Mouse (Mus musculus) heart, postnatal 36 days (tissue): ENCODE data around the gene Bcl2. TPM values are rescaled to one million over a fixed set of nuclear protein-coding genes. Genes with fewer than 3 reads are reported as not detected.

Experiments used
- DNase-seq, 2 experiments: peaks; one replicate each; pipeline ENCODE4 v3.0.0; 2021 to 2022
- intact Hi-C: fragments of 180-260 bp; cut with DNase I; formaldehyde crosslinking; loops from one replicate; pipeline ENCODE4 v1.15.1; 2025
- total RNA-seq, 2 experiments: library from RNA; stranded (reverse); gene quantifications; 2 replicates each; pipeline ENCODE4 v1.2.3; 2021

Gene Bcl2
- total RNA-seq, 2 experiments from 2014 or later = 3.7 to 5.1 TPM

DNA sequence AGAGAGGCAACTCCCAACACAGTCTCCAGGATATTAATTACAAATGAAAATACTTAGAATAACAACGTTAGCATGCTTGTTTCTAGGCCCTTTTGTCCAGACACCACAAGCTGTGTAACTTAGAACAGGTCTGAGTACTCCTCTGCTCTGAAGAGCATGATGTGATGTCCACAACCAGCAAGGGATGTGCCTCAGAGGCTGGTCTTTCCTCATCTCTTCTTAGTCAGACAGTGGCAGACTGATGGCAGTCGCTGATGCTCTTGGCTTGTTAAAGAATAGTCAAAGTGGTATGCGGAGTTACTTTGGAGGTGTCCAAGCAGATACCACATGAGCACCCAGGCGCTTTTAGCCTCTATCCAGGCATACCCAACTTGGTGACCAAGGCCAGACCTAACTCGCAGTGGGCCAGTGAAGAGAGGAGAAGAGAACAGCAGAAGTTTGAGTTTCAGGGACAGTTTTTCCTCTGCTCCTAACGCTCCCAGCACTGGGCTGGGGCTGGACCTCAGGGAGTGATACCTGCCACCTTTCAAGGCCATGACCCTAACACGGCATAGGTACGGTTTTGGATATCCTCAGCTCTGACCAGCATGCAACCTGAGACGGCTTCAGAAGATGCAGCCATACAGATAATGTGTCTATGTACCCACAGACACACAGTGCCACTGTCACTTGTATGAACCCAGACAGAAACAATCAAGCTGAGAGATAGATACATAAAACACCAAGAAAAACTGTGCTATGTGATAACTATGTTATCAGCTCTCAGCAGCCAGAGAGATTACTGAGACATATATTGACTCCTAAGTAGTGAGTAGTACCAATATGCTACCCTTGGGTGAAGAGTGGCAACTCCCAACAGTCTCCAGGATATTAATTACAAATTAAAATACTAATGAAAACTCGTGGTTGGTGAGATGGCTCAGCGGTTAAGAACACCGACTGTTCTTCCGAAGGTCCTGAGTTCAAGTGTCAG, 1.3 kb upstream of the Bcl2 start:
- intact Hi-C loops = loop anchor here (2.0 kb wide), 1 partner anchor 43 kb away; the partner anchor contains the start of gene Kdsr
- DNase-seq = no peak

DNA sequence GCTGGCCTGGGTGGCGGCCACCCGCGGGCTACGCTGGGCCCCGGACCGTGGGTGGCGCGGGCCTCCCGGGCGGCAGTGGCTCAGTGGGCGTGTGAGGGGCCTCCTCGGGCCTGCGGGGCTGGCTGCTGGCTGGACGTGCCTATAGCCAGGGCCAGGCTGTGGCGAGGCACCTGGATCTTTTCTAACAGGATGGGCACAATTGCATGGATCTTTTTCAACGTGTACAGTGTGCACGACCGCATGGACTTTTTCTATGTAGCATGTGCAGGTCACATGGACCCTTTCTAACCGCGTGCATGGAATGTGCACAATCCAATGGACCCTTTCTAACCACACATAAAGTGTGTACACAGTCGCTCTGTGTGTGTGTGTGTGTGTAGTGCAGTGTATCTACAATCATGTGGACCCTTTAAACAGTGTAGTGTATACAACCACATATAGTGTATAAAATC, 482 bp upstream of the Bcl2 start:
- DNase-seq = no peak
- intact Hi-C loops = loop anchor here (5.0 kb wide), 1 partner anchor 47 kb away; no protein-coding TSS in a partner anchor

DNA sequence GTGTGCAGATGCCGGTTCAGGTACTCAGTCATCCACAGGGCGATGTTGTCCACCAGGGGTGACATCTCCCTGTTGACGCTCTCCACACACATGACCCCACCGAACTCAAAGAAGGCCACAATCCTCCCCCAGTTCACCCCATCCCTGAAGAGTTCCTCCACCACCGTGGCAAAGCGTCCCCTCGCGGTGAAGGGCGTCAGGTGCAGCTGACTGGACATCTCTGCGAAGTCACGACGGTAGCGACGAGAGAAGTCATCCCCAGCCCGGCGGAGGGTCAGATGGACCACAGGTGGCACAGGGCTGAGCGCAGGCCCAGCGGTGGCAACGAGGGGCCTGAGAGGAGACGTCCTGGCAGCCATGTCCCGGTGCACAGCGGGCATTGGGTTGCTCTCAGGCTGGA, 1.7 kb downstream of the Bcl2 start:
- peak; percentile 61 to 68 for DNase-seq

DNA sequence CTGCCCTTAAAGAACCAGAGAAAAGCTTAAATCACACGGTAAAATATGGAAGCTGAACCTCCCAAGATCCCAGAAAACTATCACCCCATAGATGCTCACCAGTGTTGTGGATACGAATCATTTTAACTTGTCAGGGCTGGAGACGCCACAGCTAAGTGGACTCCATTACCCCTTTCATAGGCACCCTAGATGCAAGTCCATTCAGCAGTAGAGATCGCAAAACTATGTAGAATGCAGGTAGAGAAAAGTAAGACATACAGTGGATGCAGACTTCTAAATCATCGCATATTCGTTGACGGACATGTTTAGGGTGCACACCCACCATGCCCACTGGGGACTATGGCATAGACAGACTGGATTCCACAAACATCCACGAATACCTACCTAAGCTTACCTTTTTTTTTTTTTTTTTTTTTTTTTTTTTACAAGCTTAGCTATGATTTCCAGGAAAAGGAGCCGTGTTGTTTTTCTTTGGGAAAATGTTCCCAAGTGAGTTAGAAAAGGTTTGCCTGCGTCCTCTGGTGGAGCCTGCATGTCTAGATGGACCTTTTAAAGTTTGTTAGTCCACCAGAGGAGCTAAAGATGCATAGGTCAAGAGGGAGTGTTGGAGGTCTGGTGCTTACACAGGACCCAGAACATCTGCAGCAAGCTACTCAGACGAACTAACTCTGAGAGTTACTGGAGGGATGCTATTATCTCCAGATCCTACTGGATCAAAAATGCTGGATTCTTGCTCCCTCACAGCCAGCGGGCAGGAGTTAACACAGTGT, 2.5 kb downstream of the Bcl2 start:
- intact Hi-C loops = loop anchor here (2.0 to 5.0 kb wide), 2 partner anchors 44 to 83 kb away; no protein-coding TSS in a partner anchor
- no peak for DNase-seq

More for the DNA sequence above, 1.7 kb downstream of the Bcl2 start:
- intact Hi-C loops = loop anchor here (2.0 to 5.0 kb wide), 2 partner anchors 45 to 84 kb away; no protein-coding TSS in a partner anchor

DNA sequence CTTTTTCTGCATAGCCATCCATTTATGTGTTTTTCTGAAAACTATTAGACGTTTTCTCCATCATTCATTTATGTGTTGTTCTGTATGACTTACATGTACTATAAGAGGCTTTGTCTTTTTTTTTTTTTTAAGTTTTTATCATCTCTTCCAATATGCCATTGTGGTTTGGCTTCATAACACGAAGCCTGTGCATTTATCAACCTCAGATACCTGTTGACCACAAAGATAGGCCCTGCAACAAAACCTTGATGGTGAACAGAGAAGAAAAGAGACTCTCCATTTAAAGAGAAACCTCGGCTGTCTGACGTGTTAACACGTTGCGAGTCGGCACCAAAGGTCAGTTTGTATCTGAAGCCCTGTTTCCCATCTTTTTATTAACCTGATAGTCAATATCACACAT, 3.9 kb downstream of the Bcl2 start:
- DNase-seq = no peak
- intact Hi-C loops = loop anchor here (5.0 kb wide), 1 partner anchor 43 kb away; no protein-coding TSS in a partner anchor

DNA sequence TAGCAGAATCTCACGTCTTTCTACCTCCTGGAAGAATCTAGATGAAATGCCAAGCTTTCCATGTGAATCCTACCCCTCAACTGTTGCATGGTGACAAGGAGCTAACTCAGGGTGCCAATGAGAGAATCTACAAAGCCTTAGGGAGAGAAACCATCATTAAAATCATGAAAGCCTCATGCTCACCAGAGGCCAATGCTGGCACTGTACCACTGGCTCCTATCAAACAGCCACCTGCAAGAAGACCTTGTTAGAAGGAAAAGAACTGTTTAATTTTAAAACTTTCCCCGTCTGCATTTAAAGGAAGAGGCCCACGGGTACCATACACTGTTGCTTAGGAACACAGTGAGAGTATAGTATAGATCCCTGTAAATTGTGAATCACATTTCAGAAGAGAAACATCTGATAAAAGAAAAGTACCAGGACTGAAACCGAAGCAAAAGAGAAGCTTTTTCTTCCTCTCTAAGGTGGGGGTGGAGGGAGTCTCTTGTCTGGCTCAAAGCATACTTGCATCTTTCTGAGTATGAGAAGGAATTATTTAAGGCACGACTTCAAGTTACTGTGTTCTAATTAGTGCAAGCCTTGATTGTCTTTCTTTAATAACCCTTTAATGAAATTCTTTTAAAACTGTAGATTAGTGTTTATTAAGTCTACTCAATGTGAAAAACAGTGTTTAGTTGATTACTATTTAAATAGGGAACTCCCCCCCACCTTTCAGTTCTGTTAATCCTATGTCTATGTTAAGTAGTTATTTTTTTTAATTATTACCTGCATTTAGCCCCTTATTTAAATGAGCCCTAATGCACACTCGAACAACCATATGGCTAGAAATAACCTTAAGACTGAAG, 6.8 kb downstream of the Bcl2 start:
- DNase-seq = no peak
- intact Hi-C loops = no loop called here

DNA sequence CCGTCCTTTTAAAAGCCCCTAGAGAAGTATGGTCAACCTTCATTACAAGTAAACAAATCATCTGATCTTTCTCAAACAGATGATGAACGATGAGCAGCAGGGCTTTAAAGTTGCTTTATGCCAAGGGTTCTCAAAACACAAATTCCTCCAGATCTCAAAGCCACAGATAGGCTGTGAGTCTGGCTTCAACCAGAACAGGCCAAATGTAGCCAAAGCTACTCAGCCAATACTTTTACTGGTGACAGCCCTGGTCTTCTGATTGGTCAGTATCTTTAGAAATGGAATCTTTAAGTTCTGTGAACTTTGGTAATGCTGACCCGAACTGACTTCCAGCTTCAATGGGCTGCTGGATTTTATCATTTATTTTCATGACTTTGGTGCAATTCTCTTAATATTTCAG, 10.9 kb downstream of the Bcl2 start:
- intact Hi-C loops = no loop called here
- no peak for DNase-seq

DNA sequence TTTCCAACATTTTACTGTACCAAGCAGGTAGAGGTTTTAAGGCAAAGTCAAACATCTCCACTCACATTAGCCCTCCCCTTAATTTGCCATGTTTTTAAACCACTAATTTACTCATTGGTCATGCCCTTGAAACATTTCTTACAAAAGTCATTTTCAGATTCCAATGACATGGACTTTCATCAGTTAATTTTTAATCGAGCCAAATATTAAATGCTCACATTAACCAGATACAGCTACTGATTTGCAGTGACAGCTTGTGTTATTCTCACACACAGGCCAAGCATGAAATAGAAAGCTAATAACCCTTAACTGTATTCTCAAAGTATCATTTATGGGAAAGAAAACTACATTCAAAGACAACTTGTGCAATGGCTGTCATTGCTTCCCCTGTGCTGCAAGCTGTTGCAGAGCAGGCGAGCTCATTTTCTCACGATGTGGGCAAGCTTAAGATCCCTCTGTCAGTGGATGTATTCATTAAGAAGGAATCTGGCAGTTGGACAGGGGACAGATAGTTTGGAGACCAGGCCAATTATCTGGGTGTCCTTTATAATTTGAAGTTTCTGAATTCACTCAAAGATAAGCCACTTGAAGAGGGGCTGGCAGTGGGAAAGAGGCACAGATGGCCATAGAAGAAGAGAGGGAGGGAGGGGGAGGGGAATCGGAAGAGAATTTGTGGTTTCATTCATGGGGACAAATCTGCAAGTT, 11.5 kb downstream of the Bcl2 start:
- DNase-seq = no peak
- intact Hi-C loops = no loop called here

DNA sequence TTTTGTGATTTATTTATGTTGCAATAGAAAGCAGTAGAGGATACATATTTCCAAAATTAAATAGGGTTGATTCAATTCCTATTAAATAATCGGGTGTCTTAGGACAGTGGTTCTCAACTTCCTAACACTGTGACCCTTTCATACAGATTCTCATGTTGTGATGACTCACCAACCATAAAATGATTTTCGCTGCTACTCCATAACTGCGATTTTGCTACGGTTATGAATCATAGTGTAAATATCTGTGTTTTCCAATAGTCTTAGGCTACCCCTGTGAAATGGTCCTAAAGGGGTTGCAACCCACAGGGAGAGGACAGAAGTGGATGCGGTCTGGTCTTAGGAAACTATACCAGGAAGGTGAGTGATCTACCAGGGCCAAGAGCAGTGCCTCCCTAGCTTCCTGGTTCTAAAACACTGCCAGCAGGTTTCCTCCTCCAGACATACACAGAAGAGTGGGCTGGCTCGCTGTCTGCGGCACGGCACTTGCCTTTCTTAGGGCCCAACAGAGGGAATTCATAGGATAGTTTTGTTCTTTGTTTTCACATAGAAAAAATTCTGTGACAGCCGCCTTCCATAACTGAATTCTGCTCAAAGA, 13.5 kb downstream of the Bcl2 start:
- intact Hi-C loops = no loop called here
- DNase-seq = no peak

DNA sequence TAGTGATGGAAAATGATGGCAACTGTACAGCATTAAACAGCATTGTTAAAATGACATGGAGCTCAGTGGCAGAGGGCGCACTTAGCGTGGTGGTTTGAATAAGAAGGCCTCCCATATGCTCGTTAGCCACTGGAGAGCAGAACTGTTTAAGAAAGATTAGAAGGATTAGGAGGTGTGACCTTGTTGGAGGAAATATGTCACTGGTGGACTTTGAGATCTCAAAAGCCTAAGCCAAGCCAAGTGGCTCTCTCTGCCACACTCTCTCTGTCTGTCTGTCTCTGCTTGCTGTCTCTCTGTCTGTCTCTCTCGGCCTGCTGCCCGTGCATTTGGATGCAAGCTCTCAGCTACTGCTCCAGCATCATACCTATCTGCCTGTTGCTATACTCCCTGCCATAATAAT, 17.6 kb downstream of the Bcl2 start:
- DNase-seq = no peak
- intact Hi-C loops = no loop called here

DNA sequence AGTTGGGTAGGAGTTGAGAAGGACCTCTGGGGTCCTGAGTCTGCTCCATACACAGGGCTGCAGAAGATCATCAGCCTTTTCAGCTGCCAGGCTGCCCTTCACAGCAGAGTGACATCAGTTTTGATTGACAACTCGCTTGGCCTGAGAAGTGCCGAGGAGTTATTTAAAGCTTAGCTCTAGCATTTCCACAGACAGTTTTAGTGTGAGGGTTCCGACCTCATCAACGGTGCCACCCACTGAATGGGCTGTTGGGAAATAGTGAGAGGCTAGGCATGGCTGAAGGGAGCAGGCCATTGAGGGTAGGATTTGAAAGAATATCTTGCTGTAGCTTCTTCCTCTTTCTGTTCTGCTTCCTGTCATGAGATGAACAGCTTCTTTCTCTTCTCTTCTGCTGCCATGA, 18.4 kb downstream of the Bcl2 start:
- intact Hi-C loops = no loop called here
- peak in 1 of 2 experiments; percentile 12 for DNase-seq

DNA sequence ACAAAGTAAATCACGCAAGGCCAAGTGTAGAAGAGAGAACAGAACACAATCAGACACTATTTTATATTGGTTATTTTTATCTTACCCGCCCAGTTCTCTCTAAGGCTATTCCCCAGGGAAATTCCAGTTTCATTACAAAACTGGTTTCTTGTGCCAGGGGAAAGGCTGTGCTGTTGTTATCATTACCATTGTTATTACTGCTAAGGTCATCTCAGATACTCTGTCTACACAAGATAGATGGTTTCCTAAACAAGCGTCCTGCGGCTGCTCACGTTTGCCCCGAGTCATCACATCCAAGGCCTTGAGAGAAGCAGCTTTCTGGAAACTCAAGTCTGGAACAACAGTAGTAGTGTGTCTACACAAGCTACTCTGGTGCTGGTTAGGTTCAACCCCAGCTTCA, 19.8 kb downstream of the Bcl2 start:
- intact Hi-C loops = no loop called here
- no peak for DNase-seq

DNA sequence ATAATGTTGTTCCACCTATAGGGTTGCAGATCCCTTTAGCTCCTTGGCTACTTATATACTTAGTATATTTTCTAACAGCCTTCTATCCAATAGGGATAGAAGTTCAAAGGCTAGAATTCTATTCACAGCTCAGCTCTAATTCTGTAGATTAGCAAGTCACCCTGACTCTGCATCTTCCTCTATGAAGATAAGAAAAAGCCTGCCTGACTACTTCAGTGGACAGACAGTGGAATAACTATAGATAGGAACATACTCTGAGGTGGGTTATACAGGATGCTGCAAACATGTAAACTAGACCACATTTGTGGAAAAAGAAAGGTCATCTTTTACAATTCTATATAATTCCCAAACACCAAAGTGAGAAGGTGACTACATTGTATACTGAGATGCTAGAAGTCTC, 21.5 kb downstream of the Bcl2 start:
- intact Hi-C loops = no loop called here
- DNase-seq = no peak

DNA sequence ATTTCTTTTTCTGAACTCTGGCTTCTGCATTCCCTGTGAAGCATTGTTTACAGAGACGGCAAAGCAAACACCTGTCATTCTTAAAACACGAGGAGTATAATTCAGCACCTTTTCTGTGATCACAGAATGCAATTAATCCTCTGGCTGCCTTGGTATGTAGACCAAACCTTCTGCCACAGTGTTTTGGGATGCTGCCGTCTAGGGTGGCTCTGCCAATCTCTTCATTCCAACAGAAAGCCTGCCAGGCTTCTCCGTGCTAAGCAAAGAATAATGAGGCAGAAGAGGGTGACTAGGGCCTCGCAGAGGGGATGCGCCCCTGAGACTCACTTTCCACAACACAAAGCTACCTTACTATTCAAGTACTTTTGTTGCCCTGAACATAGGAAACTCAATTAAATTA, 23.2 kb downstream of the Bcl2 start:
- intact Hi-C loops = no loop called here
- no peak for DNase-seq

DNA sequence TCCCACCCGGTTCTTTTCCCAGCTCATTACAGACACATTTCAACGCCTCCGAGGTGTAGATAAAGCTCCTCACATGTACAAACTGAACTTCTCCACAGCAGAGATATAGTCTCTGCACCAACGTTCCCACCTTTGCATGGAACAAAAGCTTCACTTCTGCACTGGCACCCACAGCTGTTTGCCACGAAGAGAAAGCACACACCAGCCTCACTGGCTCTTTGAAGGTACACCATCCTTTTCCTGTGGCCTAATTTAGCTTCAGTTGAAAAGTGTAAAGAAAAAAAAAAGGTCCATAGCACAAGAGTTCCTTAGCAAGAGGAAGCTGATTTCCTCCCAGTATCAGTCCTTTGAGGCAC, 25.9 kb downstream of the Bcl2 start:
- intact Hi-C loops = no loop called here

DNA sequence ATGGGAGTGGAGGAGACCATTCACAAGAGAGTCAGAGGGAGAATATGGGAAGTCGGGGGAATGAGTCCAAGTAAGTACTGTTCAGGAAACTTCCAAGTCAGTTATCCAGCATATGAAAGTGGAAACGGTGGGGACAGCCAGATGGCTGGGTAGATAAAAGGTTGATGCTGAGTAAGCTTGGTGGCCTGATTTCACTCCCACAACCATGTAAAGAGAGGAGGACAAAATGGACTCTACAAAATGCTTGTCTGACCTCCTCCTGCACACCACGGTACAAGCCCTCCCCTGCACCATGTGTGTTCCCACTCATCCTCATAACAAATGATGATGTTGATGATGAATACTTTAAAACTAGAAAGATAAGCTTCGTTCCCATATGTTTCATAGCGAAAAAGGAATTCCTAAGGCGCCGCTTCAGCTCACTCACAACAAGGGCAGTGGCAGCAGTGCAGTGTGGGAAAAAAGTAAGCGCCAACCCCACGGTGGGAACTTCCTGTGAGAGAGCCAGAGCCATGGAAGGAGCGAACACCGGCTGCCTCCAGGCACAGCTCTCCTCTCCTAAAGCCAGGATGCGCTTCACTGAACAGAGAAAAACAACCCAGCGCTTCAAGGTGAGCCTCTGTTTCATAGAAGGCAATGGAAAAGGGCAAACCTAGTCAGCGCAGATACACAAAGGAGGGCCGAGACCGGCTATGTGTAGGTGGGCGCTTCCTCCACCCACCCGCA, 26.5 kb downstream of the Bcl2 start:
- DNase-seq = peak in 1 of 2 experiments; percentile 15

More for the DNA sequence above, 25.9 kb downstream of the Bcl2 start:
- no peak for DNase-seq

DNA sequence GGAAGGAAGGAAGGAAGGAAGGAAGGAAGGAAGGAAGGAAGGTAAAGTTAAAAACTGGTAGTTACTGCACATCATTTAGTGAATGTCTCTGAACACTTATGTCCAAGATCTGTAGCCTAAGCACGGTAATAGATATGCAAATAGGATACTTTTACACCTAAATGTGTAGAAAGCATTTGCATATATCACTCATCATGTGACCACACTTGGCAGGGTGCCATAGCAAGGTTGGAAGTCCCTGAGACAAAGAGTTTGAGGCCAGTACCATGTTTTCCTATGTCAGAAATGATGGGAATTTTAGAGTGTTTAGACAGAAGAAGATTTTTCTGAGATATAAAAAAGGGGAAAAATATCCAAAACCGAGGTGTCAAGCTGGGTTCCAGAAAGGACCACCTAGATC, 28.4 kb downstream of the Bcl2 start:
- DNase-seq = no peak
- intact Hi-C loops = no loop called here

More for the DNA sequence above, 26.5 kb downstream of the Bcl2 start:
- intact Hi-C loops = no loop called here

DNA sequence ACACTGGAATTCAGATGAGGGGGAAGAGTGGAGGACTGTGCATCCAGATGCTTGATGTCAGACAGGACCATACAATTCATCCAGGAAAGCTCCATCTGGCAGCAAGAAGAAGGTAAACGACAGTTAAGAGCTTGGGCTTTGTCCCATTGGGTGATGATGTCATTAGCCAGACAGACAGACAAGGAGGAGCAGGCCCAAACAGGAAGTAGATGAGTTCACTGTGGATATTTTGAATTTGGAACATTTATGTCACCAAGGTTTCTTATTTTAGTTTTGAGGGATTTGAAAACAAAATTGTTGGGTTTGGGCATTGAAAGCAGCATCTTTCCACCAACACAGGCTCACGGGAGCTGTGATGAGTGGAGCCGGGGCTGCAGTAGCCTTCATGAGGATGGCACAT, 29.5 kb downstream of the Bcl2 start:
- intact Hi-C loops = no loop called here
- DNase-seq = no peak

DNA sequence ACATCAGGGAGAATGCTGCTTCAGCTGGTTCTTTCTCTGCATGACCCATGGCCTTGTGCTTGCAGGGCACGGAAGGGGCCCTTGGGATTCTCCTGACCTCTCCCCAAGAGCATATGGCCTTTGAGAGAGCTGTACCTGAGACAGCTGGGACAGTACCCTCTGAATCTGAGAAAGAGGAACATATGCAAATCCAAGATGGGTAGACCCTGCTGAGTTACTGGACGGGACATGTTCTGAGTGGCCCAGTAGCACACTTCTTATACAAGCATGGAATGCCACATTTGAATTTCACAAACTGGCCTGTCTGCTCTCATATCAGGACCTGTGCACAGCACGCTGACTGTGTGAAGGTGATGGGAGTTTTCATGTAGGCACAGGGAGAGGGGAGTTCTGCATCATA, 31.2 kb downstream of the Bcl2 start:
- DNase-seq = no peak
- intact Hi-C loops = no loop called here
